Mouse (Mus musculus) intestine, postnatal 0 days (tissue): ENCODE results near the gene Megf11. TPM values are rescaled to one million over a fixed set of nuclear protein-coding genes. Genes with fewer than 3 reads are reported as not detected.

Source experiments
- ATAC-seq: fragments of 200-750 bp; cut with Nextera tagmentation; 2 replicates; pipeline ENCODE4 v1.8.0; 2017; ENCODE audit warnings: mild to moderate bottlenecking, moderate TSS enrichment, moderate library complexity
- H3K27ac ChIP-seq: fragments of 300-500 bp; sonication (generic); 2 replicates; pipeline ENCODE4 v1.5.1; 2014; ENCODE audit warnings: mild to moderate bottlenecking, low read depth, low read length, moderate library complexity
- H3K27me3 ChIP-seq: fragments of 300-500 bp; sonication (generic); replicated peaks from 2 replicates; pipeline ENCODE4 v1.6.1; 2014; ENCODE audit warnings: low read length, mixed read lengths; ENCODE audit not compliant: control insufficient read depth, insufficient read depth
- H3K36me3 ChIP-seq: fragments of 300-500 bp; sonication (generic); 2 replicates; pipeline ENCODE4 v1.6.1; 2014; ENCODE audit warnings: mild to moderate bottlenecking, moderate library complexity; ENCODE audit not compliant: control insufficient read depth, insufficient read depth
- H3K4me1 ChIP-seq: fragments of 300-500 bp; sonication (generic); replicated peaks from 2 replicates; pipeline ENCODE4 v1.6.1; 2014; ENCODE audit warnings: antibody characterized with exemption, low read length, mixed read lengths; ENCODE audit not compliant: control insufficient read depth, insufficient read depth
- H3K4me2 ChIP-seq: fragments of 300-500 bp; sonication (generic); replicated peaks from 2 replicates; pipeline ENCODE4 v1.6.1; 2014; ENCODE audit warnings: low read depth, mild to moderate bottlenecking, moderate library complexity
- H3K4me3 ChIP-seq: fragments of 300-500 bp; sonication (generic); 2 replicates; pipeline ENCODE4 v1.5.1; 2014; ENCODE audit warnings: low read depth, low read length
- H3K9ac ChIP-seq: fragments of 300-500 bp; sonication (generic); 2 replicates; pipeline ENCODE4 v1.6.1; 2014; ENCODE audit warnings: mild to moderate bottlenecking, low read depth, low read length
- H3K9me3 ChIP-seq: fragments of 300-500 bp; sonication (generic); 2 replicates; pipeline ENCODE4 v1.6.1; 2016; ENCODE audit warnings: mixed run types; ENCODE audit not compliant: control insufficient read depth
- CTCF ChIP-seq: sonication (generic); IDR thresholded peaks from 2 replicates; pipeline ENCODE4 v1.5.1; 2016; ENCODE audit warnings: low read depth, mild to moderate bottlenecking, control low read depth, antibody characterized with exemption, moderate library complexity
- WGBS: fragments of 180-500 bp; shearing (Covaris S2); extraction: QIAGEN DNeasy Blood & Tissue Kit; methylation state at CpG from one replicate; pipeline ENCODE4 v1.1.7; 2014; 5-methylcytosine and 5-hydroxymethylcytosine counted together
- polyA plus RNA-seq: library from polyadenylated mRNA; unstranded; fragments of >200 nt; fragmentation: Nextera tagmentation; extraction: Ambion mirVana; gene quantifications from 2 replicates; pipeline ENCODE4 v1.2.1, GENCODE M21; 2015

The Megf11 gene
- polyA plus RNA-seq, 1 experiment from 2014 or later = 0.69 TPM

DNA sequence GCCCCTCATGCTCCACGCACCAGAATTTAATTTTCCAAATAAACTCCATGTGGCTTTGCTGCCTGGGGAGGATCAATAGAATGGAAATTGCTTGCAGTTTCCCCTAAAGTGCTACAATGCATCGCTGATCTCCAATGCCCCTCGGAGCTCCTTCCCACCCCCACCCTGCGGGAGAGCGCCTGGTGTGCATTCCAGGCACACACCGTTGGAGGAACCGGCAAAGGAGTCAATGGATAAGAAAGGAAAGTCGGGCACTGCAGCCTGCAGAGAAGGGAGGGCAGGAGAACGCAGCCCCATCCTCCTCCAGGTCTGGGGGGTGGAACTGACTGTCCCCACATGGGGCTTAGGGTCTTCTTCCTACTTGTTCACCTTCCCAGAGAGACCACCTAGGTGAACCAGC is 70.5 kb downstream of the Megf11 start:
- H3K9ac ChIP-seq = no peak overlapping the region
- H3K36me3 ChIP-seq = no peaks in the 10 kb centered on the region
- no peaks in the 10 kb centered on the region for H3K9me3 ChIP-seq
- no peak overlapping the region for H3K4me2 ChIP-seq
- no peak overlapping the region for H3K27ac ChIP-seq
- WGBS = 20% methylated on average over 9 of the region's 9 CpGs
- H3K27me3 ChIP-seq = 0 out of 2 replicates have a peak, but pooled peaks cover 4% of the 10 kb centered on the region
- TF ChIP-seq CTCF = no peak
- no peaks in the 10 kb centered on the region for H3K4me1 ChIP-seq
- no peak for ATAC-seq
- H3K4me3 ChIP-seq = no peak overlapping the region

DNA sequence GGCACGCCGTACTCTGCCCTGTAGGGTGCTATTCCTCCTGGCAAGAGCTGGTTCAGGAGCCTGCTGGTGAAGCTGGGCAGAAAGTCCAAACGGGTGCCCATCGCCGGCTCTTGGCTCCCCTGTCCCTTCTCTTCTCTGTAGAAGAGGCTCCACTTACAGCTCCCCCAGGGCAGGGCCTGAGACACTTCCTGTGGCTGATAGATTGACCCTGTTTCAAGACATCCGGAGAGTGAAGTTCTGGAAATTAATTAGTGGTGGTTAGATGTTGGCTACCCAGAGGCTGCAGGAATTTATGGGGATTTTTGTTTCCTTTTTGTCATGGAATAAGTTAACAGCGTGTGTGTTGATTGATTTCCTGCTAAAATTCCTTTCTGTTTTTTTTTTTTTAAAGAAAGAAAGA is 72.2 kb downstream of the Megf11 start:
- ATAC-seq = no peak
- H3K9ac ChIP-seq = no peak overlapping the region
- H3K4me1 ChIP-seq = no peaks in the 10 kb centered on the region
- H3K36me3 ChIP-seq = no peaks in the 10 kb centered on the region
- no peaks in the 10 kb centered on the region for H3K9me3 ChIP-seq
- WGBS = 58% methylated on average over 7 of the region's 7 CpGs
- H3K4me3 ChIP-seq = no peak overlapping the region
- no peak for TF ChIP-seq CTCF
- H3K27ac ChIP-seq = no peak overlapping the region
- no peak overlapping the region for H3K4me2 ChIP-seq
- 0 out of 2 replicates have a peak, but pooled peaks cover 4% of the 10 kb centered on the region for H3K27me3 ChIP-seq

DNA sequence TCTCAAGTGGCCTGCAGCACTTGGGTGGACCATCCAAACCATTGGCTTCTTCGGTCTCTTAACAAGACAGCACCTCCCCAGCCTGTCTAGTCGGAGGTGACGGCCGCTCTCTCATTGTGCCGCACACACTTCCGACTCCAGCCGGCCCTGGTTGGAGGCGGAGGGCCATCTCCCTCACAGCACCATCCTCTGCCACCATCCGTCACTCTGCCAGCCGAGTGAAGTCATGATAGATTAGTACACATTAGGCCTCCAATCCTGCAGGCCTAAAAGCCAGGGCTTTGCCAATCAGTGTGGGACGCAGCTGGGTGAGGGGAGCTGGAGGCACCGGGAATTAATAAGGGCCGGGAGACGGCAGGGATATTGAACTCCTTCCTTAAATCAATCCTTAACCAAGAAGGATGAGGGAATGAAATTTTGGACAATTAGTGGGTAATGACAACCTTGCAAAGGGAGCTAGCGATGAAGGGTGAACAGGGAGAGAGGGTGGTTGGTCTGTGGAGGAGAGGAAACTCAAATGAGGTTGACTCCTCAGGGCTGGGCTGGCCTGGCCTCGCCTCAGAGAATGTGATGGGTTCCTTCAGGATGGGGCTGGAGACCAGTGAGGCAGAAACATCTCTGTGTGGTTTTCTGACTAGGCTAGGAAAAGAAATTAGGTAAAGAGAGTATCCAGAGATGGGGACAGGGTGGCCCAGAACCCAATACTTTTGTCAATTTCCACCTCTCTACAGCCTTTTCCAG is 76.3 kb downstream of the Megf11 start:
- Histone ChIP-seq H3K27ac (no peak overlapping the region), H3K9ac (no peak overlapping the region), H3K4me2 (no peak overlapping the region), H3K27me3 (no peaks in the 10 kb centered on the region), H3K36me3 (no peaks in the 10 kb centered on the region), H3K9me3 (no peaks in the 10 kb centered on the region), H3K4me3 (no peak overlapping the region), H3K4me1 (no peaks in the 10 kb centered on the region)
- no peak for ATAC-seq
- WGBS = 78% methylated on average over 16 of the region's 16 CpGs
- TF ChIP-seq CTCF = no peak

DNA sequence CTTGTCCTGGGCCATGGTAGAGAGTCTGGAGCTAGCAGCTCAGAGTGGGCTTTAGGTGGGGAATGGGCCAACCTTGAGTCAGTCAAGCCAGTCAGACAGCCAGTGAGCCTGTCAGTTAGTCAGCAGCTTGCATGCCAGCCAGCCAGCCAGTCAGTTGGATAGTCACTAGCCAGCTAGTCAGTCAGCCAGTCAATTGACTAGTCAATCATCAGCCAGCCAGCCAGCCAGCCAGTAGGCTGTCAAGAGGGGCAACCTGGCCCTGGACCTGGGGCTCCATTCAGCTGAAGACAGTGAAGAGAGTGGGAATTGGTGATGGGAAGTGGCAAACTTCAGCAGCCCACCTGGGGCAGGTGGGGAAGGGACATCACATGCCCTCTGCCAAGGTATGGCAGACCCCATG is 77.4 kb downstream of the Megf11 start:
- Histone ChIP-seq H3K27me3 (no peaks in the 10 kb centered on the region), H3K4me3 (no peak overlapping the region), H3K4me1 (no peaks in the 10 kb centered on the region), H3K36me3 (no peaks in the 10 kb centered on the region), H3K4me2 (no peak overlapping the region), H3K9ac (no peak overlapping the region), H3K9me3 (no peaks in the 10 kb centered on the region), H3K27ac (no peak overlapping the region)
- no peak for ATAC-seq
- TF ChIP-seq CTCF = no peak

DNA sequence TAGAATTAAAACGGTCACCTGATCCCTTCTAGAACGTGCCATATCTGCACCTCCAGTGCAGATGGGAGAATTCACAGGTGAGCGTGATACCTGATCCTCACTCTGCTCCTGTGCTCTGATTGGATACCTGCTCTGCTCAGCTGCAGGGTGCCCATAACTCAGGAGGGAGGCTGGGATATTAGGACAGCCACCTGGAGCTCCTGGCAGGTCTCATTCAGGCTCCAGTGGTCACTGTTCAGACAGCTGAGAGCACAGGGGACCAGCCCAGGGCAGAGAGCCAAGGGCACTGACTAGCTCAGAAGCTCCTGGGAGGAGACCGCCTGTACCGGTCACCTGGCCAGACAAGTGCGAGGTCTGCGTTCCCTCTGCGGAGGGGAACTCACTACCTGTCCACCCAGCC is 80.7 kb downstream of the Megf11 start:
- no peaks in the 10 kb centered on the region for H3K9me3 ChIP-seq
- no peak for TF ChIP-seq CTCF
- H3K36me3 ChIP-seq = no peaks in the 10 kb centered on the region
- H3K27ac ChIP-seq = no peak overlapping the region
- no peaks in the 10 kb centered on the region for H3K4me1 ChIP-seq
- 56% methylated on average over 8 of the region's 8 CpGs for WGBS
- ATAC-seq = no peak
- H3K4me3 ChIP-seq = no peak overlapping the region
- no peak overlapping the region for H3K9ac ChIP-seq
- no peaks in the 10 kb centered on the region for H3K27me3 ChIP-seq
- no peak overlapping the region for H3K4me2 ChIP-seq

DNA sequence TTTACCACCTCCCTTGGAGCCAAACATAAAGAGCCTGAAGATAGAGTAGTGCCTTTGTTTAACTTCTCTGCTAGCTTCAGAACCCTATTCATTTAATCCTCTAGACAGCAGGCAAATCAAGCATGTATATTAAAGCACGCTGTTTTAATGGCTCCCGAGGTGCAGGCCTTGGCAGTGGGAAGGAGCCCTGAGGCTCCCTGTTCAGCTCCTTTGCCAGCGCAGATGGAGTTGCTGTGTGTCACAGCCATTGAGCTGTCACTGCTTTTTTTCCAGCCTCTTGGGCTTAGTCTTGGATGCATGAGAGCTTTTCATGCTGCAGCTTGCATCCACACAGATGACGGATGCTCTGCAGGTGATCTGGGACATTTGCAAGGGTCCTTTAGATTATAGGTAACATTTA is 81.1 kb downstream of the Megf11 start:
- WGBS = 58% methylated on average over 4 of the region's 4 CpGs
- no peak for TF ChIP-seq CTCF
- Histone ChIP-seq H3K4me2 (no peak overlapping the region), H3K27ac (no peak overlapping the region), H3K9ac (no peak overlapping the region), H3K9me3 (no peaks in the 10 kb centered on the region), H3K27me3 (no peaks in the 10 kb centered on the region), H3K36me3 (no peaks in the 10 kb centered on the region), H3K4me3 (no peak overlapping the region), H3K4me1 (no peaks in the 10 kb centered on the region)
- ATAC-seq = no peak
